Mouse (Mus musculus): ENCODE measurements around the gene Srd5a1.

The Srd5a1 gene

GRCm38 (mm10) chr13:69541776-69542175 is 69.5 kb downstream of the Srd5a1 start:
- DNase-seq (ENCODE audit: low read depth, low spot score): no peak

GRCm38 (mm10) chr13:69541209-69541608 is 70.0 kb downstream of the Srd5a1 start:
- no peak for DNase-seq (ENCODE audit: low read depth, low spot score)

DNA sequence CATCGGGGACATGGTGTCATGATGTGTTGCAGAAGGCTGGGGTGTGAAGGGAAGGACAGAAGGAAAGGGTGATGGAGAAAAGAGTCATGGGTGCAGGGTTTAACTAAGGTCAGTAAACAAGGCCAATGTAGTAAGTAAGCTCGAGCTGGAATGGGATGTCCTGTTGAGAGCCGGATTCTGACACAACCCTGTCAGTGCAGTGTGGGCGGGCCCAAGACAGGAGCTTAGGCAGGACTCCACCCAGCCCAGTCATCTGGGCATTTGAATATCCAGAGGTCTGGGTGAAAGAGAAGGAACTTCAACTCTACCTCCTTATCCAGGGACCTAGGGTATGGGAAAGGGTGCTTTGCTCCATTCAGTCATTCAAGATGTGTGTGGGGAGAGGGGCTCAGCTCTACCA is 72.9 kb downstream of the Srd5a1 start:
- no peak for DNase-seq (ENCODE audit: low read depth, low spot score)

- no peak for DNase-seq (ENCODE audit: low read depth, low spot score)
Measured at GRCm38 (mm10) chr13:69537366-69537765, 73.9 kb downstream of the Srd5a1 start.

- DNase-seq (ENCODE audit: low read depth, low spot score): no peak
Measured at GRCm38 (mm10) chr13:69536021-69536420, 75.2 kb downstream of the Srd5a1 start.

DNA sequence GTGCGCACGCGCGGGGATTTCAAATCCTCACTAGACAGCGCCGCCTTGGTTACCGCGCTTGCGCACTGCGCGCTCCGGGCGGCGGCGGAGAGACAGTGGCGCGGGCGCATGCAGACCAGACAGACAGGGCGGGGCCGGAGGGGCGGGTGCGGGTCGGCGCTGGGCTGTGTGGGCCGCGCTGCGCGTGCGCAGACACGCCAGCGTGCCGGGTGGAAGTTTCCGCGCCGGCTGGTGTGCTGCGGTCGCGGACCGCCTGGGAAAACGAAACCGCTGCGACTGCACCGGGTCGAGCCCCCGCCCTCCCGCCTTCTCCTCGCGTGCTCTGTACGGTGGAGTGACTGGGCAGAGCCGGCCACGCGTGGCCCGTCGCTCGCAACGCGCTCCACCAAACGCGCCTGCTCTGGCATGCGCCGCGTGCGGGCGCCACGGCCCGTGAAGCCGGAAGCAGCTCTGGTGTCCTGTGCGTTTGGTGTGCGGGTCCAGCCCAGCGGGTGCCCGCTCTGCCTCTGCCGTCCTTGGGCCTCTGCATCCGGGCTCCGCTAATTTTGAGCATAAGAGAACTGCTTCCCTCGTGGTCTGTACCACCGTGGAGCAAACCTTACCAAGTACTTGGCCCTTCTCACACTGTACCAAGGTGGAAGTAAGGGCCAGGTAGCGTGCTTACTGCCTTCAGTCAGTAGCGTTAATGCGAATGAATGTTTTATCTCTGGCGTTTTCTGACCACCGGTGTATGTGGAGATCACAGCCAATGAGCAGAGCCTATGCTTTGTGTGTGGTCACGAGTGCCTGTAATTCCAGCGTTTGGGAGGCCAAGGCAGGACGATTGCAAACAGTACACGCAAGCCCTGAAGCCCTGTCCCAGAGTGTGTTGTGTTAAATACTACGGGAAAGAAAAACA is 76.3 kb downstream of the Srd5a1 start:
- DNase-seq (ENCODE audit: low read depth, low spot score): peak; percentile 90

DNA sequence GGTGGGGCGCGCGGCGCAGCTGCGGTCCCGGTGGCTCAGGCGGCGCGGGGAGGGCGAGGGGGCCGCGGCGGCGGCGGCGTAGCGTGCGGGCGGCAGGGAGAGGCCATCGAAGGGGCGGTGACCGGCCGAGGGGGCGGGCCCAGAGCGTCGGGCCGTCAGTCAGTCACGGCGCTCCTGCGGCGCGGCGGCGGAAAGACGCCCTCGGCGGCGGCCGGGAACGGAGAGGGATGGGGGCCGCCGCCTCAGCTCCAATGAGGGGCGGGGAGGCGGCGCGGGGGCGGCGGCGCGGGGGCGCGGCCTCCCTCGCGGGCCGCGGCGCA is 76.9 kb downstream of the Srd5a1 start, which contains the start of gene Tent4a:
TSS of gene Tent4a (minus strand) at position 284 of the 320 bp plus-strand sequence.
- no peak for DNase-seq (ENCODE audit: low read depth, low spot score)

- DNase-seq (ENCODE audit: low read depth, low spot score): no peak
Measured at GRCm38 (mm10) chr13:69533405-69534333, 77.6 kb downstream of the Srd5a1 start, which contains the start of gene Nsun2. Gene Nsun2, plus strand, starts transcription at chr13:69533746.

- no peak for DNase-seq (ENCODE audit: low read depth, low spot score)
Measured at GRCm38 (mm10) chr13:69532893-69533404, 78.3 kb downstream of the Srd5a1 start.

DNA sequence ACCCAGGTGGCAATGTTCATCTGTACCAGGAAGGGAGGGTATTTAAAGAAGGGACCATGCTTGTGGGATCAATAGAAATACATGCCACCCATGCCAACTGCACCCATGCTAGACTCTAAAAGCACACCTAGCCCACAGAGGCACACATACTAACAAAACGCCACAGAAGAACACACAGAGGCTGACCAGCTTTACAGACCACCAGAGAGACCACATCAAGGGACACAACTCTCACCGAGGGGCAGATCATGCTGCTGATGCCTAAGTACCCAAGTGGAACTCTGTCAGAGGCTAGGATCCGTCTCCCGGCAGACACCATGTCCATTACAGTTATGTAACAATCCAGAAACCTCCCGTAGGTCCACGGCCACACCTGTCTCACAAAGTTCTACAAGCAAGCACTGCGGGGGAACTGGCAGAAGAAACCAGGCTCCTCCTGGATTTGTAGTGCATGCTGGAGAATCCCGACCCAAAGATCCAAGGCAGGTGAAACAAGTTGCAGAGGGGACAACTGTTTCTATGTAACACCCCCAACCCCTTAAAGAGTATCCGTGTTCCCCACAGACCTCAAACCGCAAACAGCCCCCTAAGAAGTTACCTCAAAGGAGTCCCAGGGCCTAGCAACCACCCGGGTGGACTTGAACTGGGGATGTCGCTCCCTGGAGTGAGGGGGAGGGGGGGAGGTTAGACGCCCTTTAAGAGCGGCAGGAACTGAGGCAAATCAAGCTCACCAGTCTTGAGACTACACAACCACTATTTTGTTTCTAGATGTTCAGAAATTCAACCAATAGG is 78.9 kb downstream of the Srd5a1 start:
- DNase-seq (ENCODE audit: low read depth, low spot score): no peak

DNA sequence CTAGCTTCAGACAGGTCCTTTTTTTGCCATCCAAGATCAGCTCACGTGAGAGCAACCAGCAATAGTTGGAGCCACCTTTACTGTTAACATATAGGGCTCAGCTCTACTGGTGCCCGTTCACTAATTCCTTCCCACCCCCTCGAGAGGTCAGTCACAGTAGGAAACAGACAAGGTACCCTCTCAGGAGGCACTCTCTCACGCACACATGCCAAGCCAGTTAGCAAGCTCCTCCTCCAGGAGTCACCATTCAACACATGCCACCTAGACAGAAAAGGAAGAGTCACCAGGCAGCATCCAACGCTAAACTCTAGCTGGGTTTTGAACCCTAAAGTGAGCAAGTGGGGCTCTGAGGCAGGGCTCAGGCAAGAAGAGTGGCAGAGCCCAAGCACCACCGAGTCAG is 79.8 kb downstream of the Srd5a1 start:
- no peak for DNase-seq (ENCODE audit: low read depth, low spot score)

- no peak for DNase-seq (ENCODE audit: low read depth, low spot score)
Measured at GRCm38 (mm10) chr13:69530951-69531350, 80.3 kb downstream of the Srd5a1 start.

DNA sequence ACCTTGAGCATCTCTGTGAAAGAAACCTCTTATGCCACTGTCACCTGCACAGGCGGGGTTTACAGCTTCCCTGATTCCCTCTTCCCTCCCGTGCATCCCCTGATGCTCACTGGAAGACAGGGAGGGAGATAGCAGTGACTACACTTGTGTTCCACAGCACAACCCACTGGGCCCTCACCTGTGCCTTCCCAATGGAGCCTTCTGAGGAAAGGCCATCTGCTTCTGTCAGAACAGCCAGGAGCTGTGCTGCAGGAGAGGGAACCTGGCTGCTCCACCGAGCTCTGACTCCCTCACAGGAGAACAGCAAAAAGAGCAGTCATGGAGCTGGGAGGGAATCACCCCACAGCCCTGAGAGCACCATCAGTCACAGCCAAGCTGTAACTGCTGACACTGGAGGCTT is 81.1 kb downstream of the Srd5a1 start:
- DNase-seq (ENCODE audit: low read depth, low spot score): no peak

GRCm38 (mm10) chr13:69528531-69528930 is 82.7 kb downstream of the Srd5a1 start:
- DNase-seq (ENCODE audit: low read depth, low spot score): no peak

DNA sequence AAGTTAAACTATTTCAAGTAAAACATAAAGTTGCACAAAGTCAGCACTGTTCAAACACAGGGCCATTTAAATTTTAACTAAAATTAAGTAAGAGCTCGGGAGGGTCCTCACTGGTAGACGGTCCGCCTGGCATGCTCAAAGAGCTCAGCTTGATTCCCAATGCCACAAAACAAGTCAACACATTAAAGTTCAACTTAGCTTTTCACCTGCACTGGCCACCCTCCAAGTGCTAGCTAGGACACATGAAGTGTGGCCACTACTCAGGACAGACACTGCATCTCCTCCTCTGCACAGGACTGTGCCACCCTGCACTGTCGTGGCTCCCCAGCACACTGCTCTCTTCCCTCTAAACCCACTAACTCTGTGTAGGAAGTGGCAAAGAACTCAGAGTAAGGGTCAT is 85.4 kb downstream of the Srd5a1 start:
- no peak for DNase-seq (ENCODE audit: low read depth, low spot score)

DNA sequence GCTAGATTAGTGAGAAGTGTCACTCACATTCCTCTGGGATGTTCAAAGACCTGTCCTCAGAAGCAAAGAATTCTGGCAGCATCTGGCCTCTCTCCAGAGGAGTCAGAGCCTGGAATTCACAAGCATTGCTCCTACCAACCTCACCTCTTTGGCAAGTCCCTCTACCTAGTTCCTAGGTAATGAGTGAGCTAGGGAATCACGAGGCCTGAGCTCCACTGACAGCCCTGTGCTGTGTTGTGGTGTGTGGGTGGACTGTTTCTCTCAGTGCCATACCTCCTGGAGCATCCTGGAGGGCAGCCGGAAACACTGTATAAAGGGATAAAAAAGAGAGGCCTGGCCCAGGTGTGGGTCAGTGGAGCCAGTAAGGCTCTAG is 87.1 kb downstream of the Srd5a1 start:
- no peak for DNase-seq (ENCODE audit: low read depth, low spot score)

Data from WW6 (cell line).